Mouse (Mus musculus) layer of hippocampus, postnatal 36 days (tissue): ENCODE measurements around the gene Hrct1. TPM values are rescaled to one million over a fixed set of nuclear protein-coding genes. Genes with fewer than 3 reads are reported as not detected.

ENCODE experiments used
- total RNA-seq, 2 experiments: library from RNA; stranded (reverse); gene quantifications; 2 replicates each; pipeline ENCODE4 v1.2.3; 2021

The Hrct1 gene
- total RNA-seq, 2 experiments from 2014 or later, result 0.47 to 1.2 TPM

Other genes starting within 250 kb of the Hrct1 start
- gene Sit1, start 243.5 kb upstream of the Hrct1 start, total RNA-seq, result not detected
- 10 to 100 TPM; 25.0 to 26.0 TPM for gene Ccdc107, start 234.3 kb upstream of the Hrct1 start, total RNA-seq
- gene Arhgef39, start 227.5 kb upstream of the Hrct1 start, total RNA-seq, result under 1 TPM; 0.56 to 0.82 TPM
- under 1 TPM; 0.17 to 0.35 TPM for gene Car9, start 220.2 kb upstream of the Hrct1 start, total RNA-seq
- 1 to 10 TPM; 4.8 to 6.9 TPM for gene Tpm2, start 203.4 kb upstream of the Hrct1 start, total RNA-seq
- gene Creb3, start 164.9 kb upstream of the Hrct1 start, total RNA-seq, result 10 to 100 TPM; 72.6 to 73.2 TPM
- gene Tln1, start 164.5 kb upstream of the Hrct1 start, total RNA-seq, result 10 to 100 TPM; 44.8 to 49.0 TPM
- gene Rgp1, start 148.5 kb upstream of the Hrct1 start, total RNA-seq, result 10 to 100 TPM; 43.2 to 51.2 TPM
- gene Gba2, start 148.3 kb upstream of the Hrct1 start, total RNA-seq, result 10 to 100 TPM; 58.8 to 59.6 TPM
- gene Msmp, start 142.7 kb upstream of the Hrct1 start, total RNA-seq, result not detected
- gene Npr2, start 95.3 kb upstream of the Hrct1 start, total RNA-seq, result 10 to 100 TPM; 51.6 to 59.1 TPM
- 1 to 10 TPM in 1 of 2 experiments, under 1 TPM in 1; 0.87 to 1.4 TPM for gene Spag8, start 73.6 kb upstream of the Hrct1 start, total RNA-seq
- 10 to 100 TPM; 29.6 to 33.2 TPM for gene Hint2, start 70.7 kb upstream of the Hrct1 start, total RNA-seq
- gene Tmem8b, start 58.2 kb upstream of the Hrct1 start, total RNA-seq, result 10 to 100 TPM; 66.7 to 67.3 TPM
- 1 to 10 TPM; 1.3 to 1.5 TPM for gene Fam221b, start 58.0 kb upstream of the Hrct1 start, total RNA-seq
- gene Olfr70, start 26.4 kb upstream of the Hrct1 start, total RNA-seq, result not detected
- gene Olfr71, start 16.9 kb upstream of the Hrct1 start, total RNA-seq, result not detected
- 1 to 10 TPM in 1 of 2 experiments, under 1 TPM in 1; 0.61 to 1.1 TPM for gene Spaar, start 2.8 kb downstream of the Hrct1 start, total RNA-seq
- gene Olfr159, start 43.8 kb downstream of the Hrct1 start, total RNA-seq, result not detected
- gene Olfr156, start 96.7 kb downstream of the Hrct1 start, total RNA-seq, result not detected
- gene Olfr157, start 113.0 kb downstream of the Hrct1 start, total RNA-seq, result not detected
- not detected for gene Olfr155, start 124.4 kb downstream of the Hrct1 start, total RNA-seq
- gene Reck, start 148.3 kb downstream of the Hrct1 start, total RNA-seq, result 1 to 10 TPM; 5.8 to 7.5 TPM
- gene Glipr2, start 230.2 kb downstream of the Hrct1 start, total RNA-seq, result 1 to 10 TPM; 2.2 TPM